Mouse (Mus musculus) heart, adult 8-10 months (tissue): ENCODE data around the gene Mrpl23. TPM values are rescaled to one million over a fixed set of nuclear protein-coding genes. Genes with fewer than 3 reads are reported as not detected.

Experiments used
- DNase-seq: peaks from one replicate; pipeline ENCODE4 v3.0.0; 2022; ENCODE audit warnings: low spot score
- total RNA-seq, 4 experiments: library from RNA; stranded (reverse); gene quantifications; 2 replicates each; pipeline ENCODE4 v1.2.4; 2022

Gene Mrpl23
- total RNA-seq: 10 to 100 TPM in 2 of 4 experiments, 1 to 10 TPM in 1, under 1 TPM in 1; 0.90 to 35.4 (median 16.1) TPM

GRCm38 (mm10) chr7:142532671-142533058 lies at the start of gene Mrpl23:
Mrpl23 (plus strand) TSS chr7:142532686.
- peak; percentile 11 for DNase-seq

- DNase-seq: no peak
These were observed 49.4 kb upstream of the Mrpl23 start for GRCm38 (mm10) chr7:142483136-142483535.

- no peak for DNase-seq
These were observed 47.7 kb upstream of the Mrpl23 start for GRCm38 (mm10) chr7:142484780-142485179.

- DNase-seq: no peak
These were observed 45.7 kb upstream of the Mrpl23 start for GRCm38 (mm10) chr7:142486751-142487162.

GRCm38 (mm10) chr7:142487341-142487859 lies 45.1 kb upstream of the Mrpl23 start:
- DNase-seq: no peak

GRCm38 (mm10) chr7:142488053-142488452 lies 44.4 kb upstream of the Mrpl23 start:
- DNase-seq: no peak

DNA sequence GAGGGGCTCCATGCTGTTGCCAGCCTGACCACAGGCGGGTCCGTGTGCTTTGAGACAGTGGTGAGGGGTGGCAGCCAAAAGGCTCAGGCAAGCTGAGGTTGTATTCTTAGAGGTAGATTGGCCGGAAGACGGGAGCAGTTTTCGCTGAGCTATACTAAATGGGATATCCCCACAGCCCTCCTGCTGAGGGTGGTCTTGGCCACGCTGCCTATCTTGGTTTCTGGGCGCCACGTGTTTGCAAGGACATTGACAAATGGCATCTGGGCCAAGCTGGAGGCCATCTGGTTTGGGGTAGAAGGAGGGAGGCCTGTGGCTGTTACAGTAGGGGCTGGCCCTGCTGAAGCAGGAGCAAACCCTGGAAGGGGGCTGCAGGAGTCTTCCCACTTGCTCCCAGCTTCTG lies 39.0 kb upstream of the Mrpl23 start:
- no peak for DNase-seq

DNA sequence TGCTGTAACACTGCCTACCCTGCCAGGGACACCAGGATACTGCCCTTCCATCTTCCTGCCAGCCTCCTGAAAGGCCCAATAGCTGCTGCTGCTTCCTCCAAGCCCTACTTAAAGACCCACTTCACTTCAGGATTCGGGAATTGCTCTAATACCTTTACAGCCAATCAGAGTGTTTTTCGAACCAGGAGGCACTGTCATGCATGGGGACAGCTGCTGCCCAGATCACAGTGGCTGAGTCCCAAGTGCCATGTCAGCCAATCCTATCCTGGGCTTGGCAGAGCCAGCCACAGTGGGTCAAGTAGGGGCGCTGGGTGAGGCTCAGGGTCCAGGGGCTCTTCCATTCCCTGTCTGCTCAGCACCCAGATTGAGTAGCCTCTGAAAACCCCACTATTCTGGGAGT lies 36.3 kb upstream of the Mrpl23 start:
- no peak for DNase-seq

GRCm38 (mm10) chr7:142496800-142497199 lies 35.7 kb upstream of the Mrpl23 start:
- DNase-seq: no peak

DNA sequence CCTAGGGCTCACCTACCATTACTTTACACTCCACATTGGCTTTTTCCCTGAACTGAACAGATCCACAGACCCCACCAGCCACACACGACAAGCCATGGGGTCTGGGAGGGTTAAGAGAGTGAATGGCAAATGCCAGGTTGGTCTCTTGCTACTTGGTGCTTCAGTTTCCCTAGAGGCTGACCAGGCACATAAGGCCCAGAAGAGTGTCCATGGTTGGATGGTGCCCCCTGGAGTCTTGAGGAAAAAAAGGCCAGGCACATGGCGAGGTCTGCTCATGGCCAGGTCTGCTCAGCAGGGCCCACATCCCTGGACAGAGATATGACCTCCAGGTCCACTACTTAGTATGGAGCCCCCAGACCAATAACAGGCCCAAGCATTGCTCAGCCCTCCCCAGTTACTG lies 34.7 kb upstream of the Mrpl23 start:
- DNase-seq: no peak

GRCm38 (mm10) chr7:142498575-142498974 lies 33.9 kb upstream of the Mrpl23 start, which contains the start of gene Tnnt3:
Tnnt3 (plus strand) TSS chr7:142498836.
- no peak for DNase-seq

DNA sequence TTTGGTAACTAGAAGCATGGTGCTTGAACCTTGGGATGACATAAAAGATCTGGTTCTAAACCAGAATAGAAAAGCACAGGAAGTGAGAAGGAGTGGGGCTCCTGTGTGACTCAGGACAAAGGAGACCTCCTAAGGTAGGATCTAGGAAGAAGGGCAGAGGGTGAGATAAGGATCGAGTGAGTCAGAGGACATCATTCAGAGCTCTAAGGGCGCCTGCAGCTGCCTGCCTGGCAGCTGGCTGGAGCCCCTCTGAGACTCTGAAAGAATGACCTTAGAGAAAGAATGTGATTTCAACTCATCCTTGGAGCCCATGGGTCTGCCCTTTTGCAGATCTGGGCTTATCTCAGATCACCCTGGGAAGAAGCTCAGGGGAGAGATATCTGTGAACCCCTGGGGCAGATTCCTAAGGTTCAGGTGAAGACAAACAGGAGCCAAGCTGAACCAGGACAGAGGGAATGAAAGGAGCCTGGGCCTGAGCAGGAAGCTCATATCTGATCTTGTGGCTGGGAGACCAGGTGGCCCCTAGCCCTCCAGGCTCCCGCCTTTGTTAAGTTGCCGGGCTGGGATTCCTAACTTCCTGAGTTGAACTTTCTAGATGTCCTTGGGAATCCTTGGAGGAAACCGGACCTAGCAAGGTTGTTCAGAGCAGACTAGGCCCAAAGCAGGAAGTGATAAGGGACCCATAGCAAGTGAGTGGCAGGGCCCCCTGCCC lies 33.3 kb upstream of the Mrpl23 start:
- no peak for DNase-seq

- no peak for DNase-seq
These were observed 32.5 kb upstream of the Mrpl23 start for GRCm38 (mm10) chr7:142500032-142500431.

DNA sequence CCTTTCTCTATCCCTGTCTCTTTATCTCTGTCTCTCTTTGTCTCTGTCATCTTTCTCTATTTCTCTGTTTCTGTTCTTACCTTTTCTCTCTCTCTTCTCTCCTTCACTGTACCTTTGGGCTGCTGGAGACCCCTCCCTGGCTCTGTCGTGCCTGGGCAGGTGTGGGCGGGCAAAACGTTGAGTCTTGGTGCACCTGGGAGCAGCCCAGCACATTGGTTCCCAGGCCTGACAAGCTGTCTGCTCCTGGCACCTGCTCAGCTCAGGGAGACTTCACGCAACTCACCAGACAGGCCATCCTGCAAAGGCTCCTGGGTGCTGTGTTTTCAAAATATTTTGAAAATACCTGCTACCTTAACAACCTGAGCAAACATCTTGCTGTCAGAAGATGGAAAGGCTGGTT lies 29.3 kb upstream of the Mrpl23 start:
- no peak for DNase-seq

DNA sequence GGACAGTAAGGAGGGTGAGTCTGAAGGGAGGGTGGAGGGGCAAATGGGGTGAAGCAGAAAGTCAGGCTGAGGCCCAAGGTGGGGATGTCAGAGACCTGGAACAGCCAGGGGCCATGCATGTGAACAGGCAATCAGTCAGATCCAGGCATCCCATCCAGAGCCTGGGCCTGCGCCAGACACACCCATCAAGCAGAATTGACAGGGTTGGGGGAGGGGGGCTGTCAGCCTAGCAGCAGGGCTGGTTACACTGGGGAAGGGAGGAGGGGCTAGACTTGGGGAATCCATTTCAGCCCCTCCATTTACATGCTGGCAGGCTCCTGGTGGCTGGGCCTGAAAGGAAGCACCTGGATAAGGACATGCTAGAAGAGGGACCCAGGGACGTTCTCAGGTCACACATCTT lies 26.5 kb upstream of the Mrpl23 start:
- no peak for DNase-seq

DNA sequence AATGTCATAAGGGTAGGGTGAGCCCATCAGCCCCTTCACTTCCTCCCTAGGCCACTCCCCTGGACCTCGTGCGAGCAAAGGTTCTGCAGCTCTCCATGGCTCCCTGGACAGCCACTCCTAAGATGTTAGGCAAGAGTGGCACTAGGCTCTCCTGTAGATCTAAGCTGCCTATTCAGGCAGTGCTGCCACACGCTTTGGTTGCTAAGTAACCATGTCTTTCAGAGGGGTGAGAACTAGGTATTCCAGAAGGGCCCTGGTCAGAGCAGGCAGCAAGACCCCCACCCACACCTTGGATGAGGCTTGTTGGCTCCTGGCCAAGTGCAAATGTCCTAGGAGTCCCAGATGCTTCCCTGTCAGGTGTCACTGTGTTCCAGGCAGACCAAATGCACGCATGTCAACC lies 26.0 kb upstream of the Mrpl23 start:
- DNase-seq: no peak

DNA sequence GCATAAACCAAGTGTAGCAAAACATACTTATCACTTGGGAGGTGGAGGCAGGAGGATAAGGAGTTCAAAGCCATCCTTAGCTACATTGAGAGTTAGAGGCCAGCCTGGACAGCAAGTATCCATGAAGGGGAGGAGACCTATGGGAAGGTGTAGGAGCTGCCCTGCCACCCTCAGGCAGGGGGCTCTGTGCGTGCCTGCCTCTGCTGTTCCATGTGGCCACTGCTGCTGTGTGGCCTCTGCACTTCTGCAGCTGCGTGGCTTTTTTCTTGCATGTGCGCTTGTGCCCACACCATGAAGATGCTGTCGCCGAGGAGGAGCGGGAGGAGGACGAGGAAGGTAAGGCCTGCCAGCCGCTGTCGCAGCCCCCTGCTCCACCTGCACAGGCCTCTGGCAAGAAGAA lies 25.0 kb upstream of the Mrpl23 start:
- DNase-seq: no peak

- no peak for DNase-seq
These were observed 23.0 kb upstream of the Mrpl23 start for GRCm38 (mm10) chr7:142509518-142509917.

DNA sequence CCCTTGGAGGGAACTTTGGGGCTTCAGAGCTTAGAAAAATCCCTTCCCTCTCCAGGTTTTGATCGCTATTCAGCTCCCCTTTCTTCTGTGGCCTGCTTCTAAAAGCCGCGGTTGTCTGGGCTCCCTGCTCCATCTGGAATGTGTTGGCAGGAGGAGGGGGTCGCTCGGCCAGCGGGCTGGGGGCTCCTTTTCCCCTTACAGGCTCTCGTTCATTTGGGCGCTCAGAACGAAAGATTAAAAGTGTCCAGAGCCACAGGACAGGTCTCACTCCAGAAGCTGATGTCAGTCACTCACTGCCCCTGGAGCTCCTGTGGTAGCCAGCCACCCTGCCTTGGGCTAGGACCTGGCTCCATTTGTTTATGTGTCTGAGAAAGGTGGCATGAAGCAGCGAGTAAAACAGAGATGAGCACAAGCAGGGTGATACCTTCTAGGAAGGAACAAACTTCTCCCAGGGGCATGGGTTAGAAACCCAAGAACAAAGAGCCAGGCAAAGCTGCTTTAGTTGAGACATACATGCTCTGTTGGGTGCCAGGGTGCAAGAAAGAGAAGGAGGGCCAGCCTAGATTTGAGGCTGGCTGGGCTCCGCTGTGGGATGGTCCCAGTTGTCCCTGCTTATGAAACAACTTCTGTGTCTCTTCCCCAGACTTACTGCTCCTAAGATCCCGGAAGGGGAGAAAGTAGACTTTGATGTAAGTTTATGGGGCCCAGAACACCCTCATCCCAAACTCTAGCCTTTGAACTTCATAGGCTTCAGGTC lies 22.3 kb upstream of the Mrpl23 start:
- DNase-seq: no peak

DNA sequence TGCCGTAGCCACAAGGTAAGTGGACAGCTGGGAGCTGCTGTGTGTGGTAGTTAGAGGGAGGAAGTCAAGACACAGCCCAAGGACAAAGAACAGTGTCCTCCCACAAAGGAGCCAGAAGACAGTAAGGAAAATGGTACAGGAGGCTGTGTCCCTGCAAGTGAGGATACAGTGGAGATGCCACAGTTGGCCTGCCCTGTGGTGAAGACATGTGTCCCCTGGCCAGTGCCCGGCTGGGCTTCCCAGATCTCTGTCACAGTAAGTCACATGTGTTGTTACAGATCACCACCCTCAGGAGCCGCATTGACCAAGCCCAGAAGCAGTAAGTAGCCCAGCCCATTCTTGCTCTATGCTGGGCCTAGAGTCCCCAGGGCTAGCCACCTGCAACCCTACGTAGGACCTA lies 18.4 kb upstream of the Mrpl23 start:
- DNase-seq: no peak

DNA sequence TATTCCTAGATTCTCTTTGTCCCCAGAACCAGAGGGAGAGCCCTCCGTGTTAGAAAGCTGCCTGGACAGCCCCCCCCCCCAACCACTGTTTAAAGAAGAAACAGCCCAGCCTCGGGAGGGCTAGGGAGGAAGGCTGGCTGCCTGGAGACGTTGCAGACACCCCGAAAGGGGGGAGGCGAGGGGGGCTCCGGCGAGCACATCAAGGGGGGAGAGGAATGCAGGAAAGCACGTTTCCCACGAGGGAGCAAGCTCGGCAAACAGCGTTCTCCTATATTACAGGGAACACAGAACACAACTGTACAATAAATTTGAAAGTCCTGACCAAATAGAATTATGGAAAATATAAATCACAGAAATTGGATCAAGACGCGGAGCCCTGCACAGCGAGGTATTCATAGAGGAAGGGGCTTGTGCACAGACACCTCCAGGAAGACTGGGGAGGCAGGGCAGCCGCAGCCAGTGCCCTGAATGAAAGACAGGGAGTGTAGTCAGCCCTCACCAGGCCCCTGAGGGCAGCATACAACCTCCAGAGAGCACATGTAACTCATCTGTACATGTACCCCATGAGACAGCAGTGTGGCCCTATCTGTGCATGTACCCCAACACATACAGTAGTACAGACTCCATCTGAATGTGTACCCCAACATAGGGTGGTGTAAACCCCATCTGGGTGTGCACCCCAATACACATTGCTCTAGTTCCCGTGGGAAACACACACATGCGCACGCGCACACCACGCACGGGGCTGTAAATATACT lies 16.1 kb upstream of the Mrpl23 start:
- DNase-seq: no peak

DNA sequence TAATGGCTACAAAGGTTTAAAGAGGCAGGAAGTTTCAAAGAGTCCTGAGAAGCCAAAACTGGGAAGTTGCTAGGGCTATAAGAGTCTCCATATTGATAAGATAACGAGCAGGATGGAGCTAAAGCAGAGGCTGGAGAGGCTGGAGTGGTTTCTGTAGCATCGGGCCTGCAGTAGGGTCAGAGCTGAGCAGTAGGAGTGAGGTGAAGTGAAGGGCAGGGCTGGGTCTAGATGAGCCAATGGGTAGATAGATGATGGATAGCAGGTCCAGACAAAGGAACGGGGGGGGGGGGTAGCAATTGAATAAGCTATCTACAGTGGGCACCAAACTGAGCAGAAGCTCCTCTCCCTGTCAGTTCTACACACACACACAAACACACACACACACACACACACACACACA lies 15.0 kb upstream of the Mrpl23 start:
- no peak for DNase-seq
